Mouse (Mus musculus): ENCODE data around the gene Cnksr3. TPM values are rescaled to one million over a fixed set of nuclear protein-coding genes. Genes with fewer than 3 reads are reported as not detected.
A peak's percentile ranks its signal among the peaks of the same experiment; 100 is the strongest.

Cnksr3 gene
- polyA plus RNA-seq, 1 experiment from 2014 or later = 2.0 TPM

DNA sequence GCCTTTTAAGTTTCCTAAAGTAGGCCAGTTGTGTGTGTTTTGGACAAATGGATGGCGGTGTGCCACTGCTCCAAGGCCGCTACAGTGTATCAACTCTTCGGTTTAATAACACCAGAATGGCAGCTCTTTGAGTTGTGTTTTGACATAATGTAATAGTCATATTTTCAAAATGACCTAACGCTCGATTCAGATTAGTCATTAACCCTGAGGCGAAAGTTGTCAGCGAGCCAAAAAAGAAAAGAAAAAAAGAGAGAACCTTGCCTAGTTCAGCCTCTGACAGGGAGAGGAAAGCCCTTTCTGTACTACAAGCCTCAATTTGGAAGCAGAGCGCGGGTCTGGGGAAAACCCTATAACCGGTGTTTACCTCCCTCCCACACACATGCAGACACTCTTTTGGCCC, 500 bp upstream of the Cnksr3 start:
- Histone ChIP-seq H3K9me3 (ENCODE audit: control insufficient read depth, low read length) (no peaks in the 10 kb centered on the region), H3K4me2 (ENCODE audit: low read length) (peak overlapping the region; percentile 88), H3K27me3 (replicated peaks; ENCODE audit: control insufficient read depth, insufficient read depth, low read length) (no peaks in the 10 kb centered on the region), H3K36me3 (ENCODE audit: control insufficient read depth, insufficient read depth) (no peaks in the 10 kb centered on the region), H3K4me3 (replicated peaks; ENCODE audit: low read length) (peak overlapping the region; percentile 75), H3K4me1 (replicated peaks; ENCODE audit: control insufficient read depth, insufficient read depth, low read length) (peaks cover 12% of the 10 kb centered on the region), H3K27ac (ENCODE audit: low read length) (peak overlapping the region; percentile 57; the same call in 1 of the 2 replicates), H3K9ac (replicated peaks; ENCODE audit: low read depth, low read length) (peak overlapping the region; percentile 59)
- ATAC-seq = peak; percentile 29
- WGBS = 7% methylated on average over 10 of the region's 10 CpGs

GRCm38 (mm10) chr10:7210991-7211695, 894 bp downstream of the Cnksr3 start:
- Histone ChIP-seq H3K9ac (replicated peaks; ENCODE audit: low read depth, low read length) (peak overlapping the region; percentile 59), H3K4me1 (replicated peaks; ENCODE audit: control insufficient read depth, insufficient read depth, low read length) (peaks cover 12% of the 10 kb centered on the region), H3K27me3 (replicated peaks; ENCODE audit: control insufficient read depth, insufficient read depth, low read length) (no peaks in the 10 kb centered on the region), H3K4me3 (replicated peaks; ENCODE audit: low read length) (peak overlapping the region; percentile 75), H3K27ac (ENCODE audit: low read length) (no peak overlapping the region), H3K9me3 (ENCODE audit: control insufficient read depth, low read length) (no peaks in the 10 kb centered on the region), H3K4me2 (ENCODE audit: low read length) (peak overlapping the region; percentile 88), H3K36me3 (ENCODE audit: control insufficient read depth, insufficient read depth) (no peaks in the 10 kb centered on the region)
- 0% methylated on average over 41 of the region's 41 CpGs for WGBS
- ATAC-seq = peak; percentile 81

GRCm38 (mm10) chr10:7209691-7210455, 2.2 kb downstream of the Cnksr3 start:
- peak overlapping the region; percentile 88 for H3K4me2 ChIP-seq (ENCODE audit: low read length)
- H3K9ac ChIP-seq (replicated peaks; ENCODE audit: low read depth, low read length) = no peak overlapping the region
- no peaks in the 10 kb centered on the region for H3K9me3 ChIP-seq (ENCODE audit: control insufficient read depth, low read length)
- no peaks in the 10 kb centered on the region for H3K36me3 ChIP-seq (ENCODE audit: control insufficient read depth, insufficient read depth)
- no peak overlapping the region for H3K4me3 ChIP-seq (replicated peaks; ENCODE audit: low read length)
- H3K4me1 ChIP-seq (replicated peaks; ENCODE audit: control insufficient read depth, insufficient read depth, low read length) = peaks cover 12% of the 10 kb centered on the region
- 73% methylated on average over 5 of the region's 5 CpGs for WGBS
- no peak overlapping the region for H3K27ac ChIP-seq (ENCODE audit: low read length)
- no peaks in the 10 kb centered on the region for H3K27me3 ChIP-seq (replicated peaks; ENCODE audit: control insufficient read depth, insufficient read depth, low read length)
- ATAC-seq = no peak

DNA sequence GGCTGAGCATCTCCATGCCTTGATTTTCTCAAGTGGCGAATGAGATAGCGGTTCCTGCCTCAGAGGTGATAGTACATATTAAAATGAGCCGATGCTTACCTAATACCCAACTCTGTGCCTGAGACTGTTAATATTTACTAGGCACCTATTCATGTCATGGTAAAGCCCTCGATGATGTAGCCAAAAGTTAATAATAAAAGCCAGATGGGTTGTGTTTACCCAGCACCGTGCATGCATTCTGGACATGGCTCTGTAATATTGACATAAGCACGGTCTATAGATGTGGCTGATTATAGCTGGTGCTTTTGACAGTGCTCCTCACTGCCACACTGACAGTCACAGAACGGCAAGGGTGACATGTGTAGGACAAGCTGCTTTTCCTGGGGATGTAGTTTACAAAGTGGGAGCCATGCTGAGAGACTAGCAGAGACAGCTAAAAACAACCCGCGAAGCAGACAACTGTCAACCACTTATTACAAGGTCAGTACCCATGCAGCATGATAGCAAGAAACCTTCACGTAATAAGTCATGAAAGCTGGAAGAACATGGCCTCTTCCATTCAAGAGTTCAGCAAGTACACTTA, 3.1 kb downstream of the Cnksr3 start:
- Histone ChIP-seq H3K9ac (replicated peaks; ENCODE audit: low read depth, low read length) (no peak overlapping the region), H3K4me2 (ENCODE audit: low read length) (no peak overlapping the region), H3K27me3 (replicated peaks; ENCODE audit: control insufficient read depth, insufficient read depth, low read length) (no peaks in the 10 kb centered on the region), H3K9me3 (ENCODE audit: control insufficient read depth, low read length) (no peaks in the 10 kb centered on the region), H3K4me1 (replicated peaks; ENCODE audit: control insufficient read depth, insufficient read depth, low read length) (peaks cover 12% of the 10 kb centered on the region), H3K36me3 (ENCODE audit: control insufficient read depth, insufficient read depth) (no peaks in the 10 kb centered on the region), H3K27ac (ENCODE audit: low read length) (no peak overlapping the region), H3K4me3 (replicated peaks; ENCODE audit: low read length) (no peak overlapping the region)
- 86% methylated on average over 10 of the region's 10 CpGs for WGBS
- no peak for ATAC-seq

GRCm38 (mm10) chr10:7207301-7207700, 4.7 kb downstream of the Cnksr3 start:
- H3K27me3 ChIP-seq (replicated peaks; ENCODE audit: control insufficient read depth, insufficient read depth, low read length) = no peaks in the 10 kb centered on the region
- H3K9me3 ChIP-seq (ENCODE audit: control insufficient read depth, low read length) = no peaks in the 10 kb centered on the region
- H3K4me2 ChIP-seq (ENCODE audit: low read length) = no peak overlapping the region
- peaks cover 7% of the 10 kb centered on the region for H3K4me1 ChIP-seq (replicated peaks; ENCODE audit: control insufficient read depth, insufficient read depth, low read length)
- 83% methylated on average over 11 of the region's 11 CpGs for WGBS
- H3K9ac ChIP-seq (replicated peaks; ENCODE audit: low read depth, low read length) = no peak overlapping the region
- H3K27ac ChIP-seq (ENCODE audit: low read length) = no peak overlapping the region
- no peaks in the 10 kb centered on the region for H3K36me3 ChIP-seq (ENCODE audit: control insufficient read depth, insufficient read depth)
- ATAC-seq = no peak
- H3K4me3 ChIP-seq (replicated peaks; ENCODE audit: low read length) = no peak overlapping the region

DNA sequence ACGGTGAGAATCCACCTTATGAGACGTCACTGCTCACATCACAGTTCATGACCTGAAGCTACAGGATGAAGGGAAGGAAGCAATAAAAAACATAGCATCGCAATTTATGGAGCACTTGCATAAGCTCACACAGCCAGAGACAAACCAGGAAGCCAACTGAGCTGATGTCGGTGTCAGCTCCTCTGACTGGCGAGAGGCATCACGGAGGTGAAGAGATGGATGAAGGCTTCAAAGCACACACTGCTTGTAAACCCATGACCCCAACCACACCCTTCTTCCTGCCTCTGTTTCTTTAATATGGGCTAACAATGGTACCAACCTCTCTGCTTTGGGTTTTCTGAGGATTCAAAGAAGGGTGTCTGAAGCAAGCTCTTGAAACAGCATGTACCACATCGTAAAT, 5.5 kb downstream of the Cnksr3 start:
- H3K36me3 ChIP-seq (ENCODE audit: control insufficient read depth, insufficient read depth) = no peaks in the 10 kb centered on the region
- no peak overlapping the region for H3K27ac ChIP-seq (ENCODE audit: low read length)
- H3K4me3 ChIP-seq (replicated peaks; ENCODE audit: low read length) = no peak overlapping the region
- H3K9ac ChIP-seq (replicated peaks; ENCODE audit: low read depth, low read length) = no peak overlapping the region
- no peaks in the 10 kb centered on the region for H3K9me3 ChIP-seq (ENCODE audit: control insufficient read depth, low read length)
- ATAC-seq = no peak
- no peaks in the 10 kb centered on the region for H3K27me3 ChIP-seq (replicated peaks; ENCODE audit: control insufficient read depth, insufficient read depth, low read length)
- 82% methylated on average over 7 of the region's 7 CpGs for WGBS
- H3K4me2 ChIP-seq (ENCODE audit: low read length) = no peak overlapping the region
- H3K4me1 ChIP-seq (replicated peaks; ENCODE audit: control insufficient read depth, insufficient read depth, low read length) = peaks cover 7% of the 10 kb centered on the region

- H3K36me3 ChIP-seq (ENCODE audit: control insufficient read depth, insufficient read depth) = no peaks in the 10 kb centered on the region
- H3K4me2 ChIP-seq (ENCODE audit: low read length) = no peak overlapping the region
- no peak for ATAC-seq
- H3K4me1 ChIP-seq (replicated peaks; ENCODE audit: control insufficient read depth, insufficient read depth, low read length) = peaks cover 2% of the 10 kb centered on the region; the same call in 1 of the 2 replicates
- H3K9me3 ChIP-seq (ENCODE audit: control insufficient read depth, low read length) = no peaks in the 10 kb centered on the region
- 81% methylated on average over 3 of the region's 3 CpGs for WGBS
- no peak overlapping the region for H3K9ac ChIP-seq (replicated peaks; ENCODE audit: low read depth, low read length)
- no peaks in the 10 kb centered on the region for H3K27me3 ChIP-seq (replicated peaks; ENCODE audit: control insufficient read depth, insufficient read depth, low read length)
- no peak overlapping the region for H3K27ac ChIP-seq (ENCODE audit: low read length)
- no peak overlapping the region for H3K4me3 ChIP-seq (replicated peaks; ENCODE audit: low read length)
Observed at GRCm38 (mm10) chr10:7205576-7205975, 6.5 kb downstream of the Cnksr3 start.

- Histone ChIP-seq H3K9ac (replicated peaks; ENCODE audit: low read depth, low read length) (no peak overlapping the region), H3K36me3 (ENCODE audit: control insufficient read depth, insufficient read depth) (no peaks in the 10 kb centered on the region)
Observed at GRCm38 (mm10) chr10:7204953-7205352, 7.1 kb downstream of the Cnksr3 start.

DNA sequence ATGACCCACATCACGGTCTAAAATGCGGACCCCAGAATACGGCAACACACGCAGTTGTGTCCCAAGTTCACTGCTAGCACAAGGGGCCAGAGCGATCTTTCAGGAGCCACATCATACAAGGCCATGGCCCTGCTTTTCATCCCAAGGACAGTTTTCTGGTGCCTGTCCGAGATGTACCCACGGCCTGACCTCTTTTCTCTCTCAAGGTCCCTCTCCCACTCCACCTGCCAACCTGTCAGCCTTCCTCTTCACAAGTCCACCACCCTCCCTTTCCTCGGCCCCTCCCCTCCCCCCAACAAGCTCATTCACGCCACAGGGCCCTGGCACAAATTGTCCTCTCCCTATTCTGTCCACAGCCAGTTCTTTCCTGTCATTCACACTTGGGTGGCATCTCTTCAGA, 9.5 kb downstream of the Cnksr3 start:
- Histone ChIP-seq H3K9me3 (ENCODE audit: control insufficient read depth, low read length) (no peaks in the 10 kb centered on the region), H3K4me2 (ENCODE audit: low read length) (no peak overlapping the region), H3K36me3 (ENCODE audit: control insufficient read depth, insufficient read depth) (no peaks in the 10 kb centered on the region), H3K4me3 (replicated peaks; ENCODE audit: low read length) (no peak overlapping the region), H3K9ac (replicated peaks; ENCODE audit: low read depth, low read length) (no peak overlapping the region), H3K27me3 (replicated peaks; ENCODE audit: control insufficient read depth, insufficient read depth, low read length) (no peaks in the 10 kb centered on the region), H3K27ac (ENCODE audit: low read length) (no peak overlapping the region), H3K4me1 (replicated peaks; ENCODE audit: control insufficient read depth, insufficient read depth, low read length) (no peaks in the 10 kb centered on the region)
- no peak for ATAC-seq
- WGBS = 91% methylated on average over 9 of the region's 9 CpGs

More at GRCm38 (mm10) chr10:7204953-7205352, 7.1 kb downstream of the Cnksr3 start:
- no peak overlapping the region for H3K27ac ChIP-seq (ENCODE audit: low read length)
- no peak for ATAC-seq
- no peak overlapping the region for H3K4me2 ChIP-seq (ENCODE audit: low read length)
- no peaks in the 10 kb centered on the region; the same call in 1 of the 2 replicates for H3K4me1 ChIP-seq (replicated peaks; ENCODE audit: control insufficient read depth, insufficient read depth, low read length)
- no peak overlapping the region for H3K4me3 ChIP-seq (replicated peaks; ENCODE audit: low read length)
- H3K27me3 ChIP-seq (replicated peaks; ENCODE audit: control insufficient read depth, insufficient read depth, low read length) = no peaks in the 10 kb centered on the region
- no peaks in the 10 kb centered on the region for H3K9me3 ChIP-seq (ENCODE audit: control insufficient read depth, low read length)
- 91% methylated on average over 3 of the region's 3 CpGs for WGBS
